Mouse (Mus musculus): ENCODE measurements at regions not wholly inside any gene's neighbourhood (a gene's known extent, or its start where the extent isn't known, plus 50 kb on each side); places are given as distances from the start of the nearest gene placed in this dataset.
A peak's percentile ranks its signal among the peaks of the same experiment; 100 is the strongest.

- no peak for DNase-seq
Measured at GRCm38 (mm10) chr1:24832246-24832645, 153.8 kb downstream of the Lmbrd1 start.

- peak; percentile 5 for DNase-seq
Measured at GRCm38 (mm10) chr1:24866877-24867276, 188.4 kb downstream of the Lmbrd1 start.

GRCm38 (mm10) chr1:24869772-24870171, 191.3 kb downstream of the Lmbrd1 start:
- DNase-seq: no peak

DNA sequence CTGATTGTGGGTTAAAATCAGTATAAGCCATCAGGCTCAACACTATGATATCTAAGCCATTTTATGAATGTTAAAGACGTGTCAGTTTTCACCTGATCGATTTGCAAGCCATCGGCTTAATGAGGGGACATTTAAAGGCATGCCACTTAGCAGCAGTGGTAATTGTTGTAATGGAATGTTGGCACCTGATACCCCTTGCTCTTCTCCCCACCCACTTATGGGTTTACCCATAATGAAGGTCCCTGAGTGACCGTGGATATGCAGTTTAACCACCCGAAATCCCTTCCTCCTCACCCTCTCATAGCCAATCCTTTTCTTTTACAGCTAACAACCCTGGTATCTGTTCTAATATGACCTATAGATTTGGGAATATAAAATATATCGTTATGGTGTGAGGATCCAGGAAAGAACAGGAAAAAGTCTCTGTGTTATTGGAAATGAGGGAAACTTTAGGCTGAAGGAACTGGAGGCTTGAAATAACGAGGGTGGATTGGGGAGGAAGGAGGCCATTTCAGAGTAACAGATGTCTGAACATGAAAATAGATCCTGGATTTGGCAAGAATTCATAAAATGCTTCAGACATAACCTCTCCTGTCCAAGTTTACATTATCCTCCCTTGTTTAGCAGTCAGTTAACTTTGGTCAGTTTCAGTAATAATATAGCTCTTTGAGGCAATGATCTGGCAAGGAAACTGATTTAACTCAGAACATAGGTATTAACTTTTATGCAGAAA, 192.4 kb downstream of the Lmbrd1 start:
- no peak for DNase-seq

DNA sequence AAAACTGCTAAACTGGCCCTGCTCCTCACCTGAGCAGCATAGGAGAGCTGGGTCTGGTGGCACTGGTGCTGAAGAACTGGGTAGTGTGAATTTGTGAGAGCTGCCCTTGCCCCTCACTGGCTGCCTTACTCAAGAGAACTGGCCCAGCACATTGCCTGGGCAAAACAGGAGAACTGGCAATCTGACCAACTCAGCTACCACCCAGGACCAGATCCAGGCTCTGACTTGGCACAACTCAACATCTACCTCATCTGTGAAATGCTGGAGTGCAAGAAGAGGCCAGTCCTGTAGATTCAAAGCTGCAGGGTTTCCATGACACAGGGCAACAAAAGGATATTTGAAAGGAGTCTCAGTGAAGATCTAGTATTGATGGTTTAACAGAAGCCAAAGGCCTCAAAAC, 198.6 kb downstream of the Lmbrd1 start:
- DNase-seq: no peak

DNA sequence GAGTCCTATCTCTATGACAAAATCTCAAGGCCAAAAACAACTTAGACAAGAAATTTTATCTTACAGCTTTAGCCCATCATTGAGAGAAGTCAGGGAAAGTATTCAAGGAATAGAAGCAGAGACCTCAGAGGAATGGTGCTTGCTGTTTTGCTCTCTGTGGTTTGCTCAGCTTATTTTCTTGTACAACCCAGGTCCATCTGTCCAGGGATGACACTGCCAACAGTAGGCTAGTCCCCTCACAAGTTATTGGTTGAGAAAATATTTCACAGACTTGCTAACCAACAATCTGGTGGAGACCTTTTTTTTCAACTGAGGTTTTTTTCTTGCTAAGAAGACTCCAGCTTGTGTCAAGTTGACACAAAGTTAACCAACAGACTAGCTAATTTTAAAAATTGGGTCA, 205.2 kb downstream of the Lmbrd1 start:
- DNase-seq: no peak

GRCm38 (mm10) chr1:24901278-24901677, 222.8 kb downstream of the Lmbrd1 start:
- peak; percentile 61 for DNase-seq

- DNase-seq: no peak
Measured at GRCm38 (mm10) chr1:24938303-24939263, 260.2 kb downstream of the Lmbrd1 start.

- DNase-seq: no peak
Measured at GRCm38 (mm10) chr1:24942757-24943296, 264.4 kb downstream of the Lmbrd1 start.

DNA sequence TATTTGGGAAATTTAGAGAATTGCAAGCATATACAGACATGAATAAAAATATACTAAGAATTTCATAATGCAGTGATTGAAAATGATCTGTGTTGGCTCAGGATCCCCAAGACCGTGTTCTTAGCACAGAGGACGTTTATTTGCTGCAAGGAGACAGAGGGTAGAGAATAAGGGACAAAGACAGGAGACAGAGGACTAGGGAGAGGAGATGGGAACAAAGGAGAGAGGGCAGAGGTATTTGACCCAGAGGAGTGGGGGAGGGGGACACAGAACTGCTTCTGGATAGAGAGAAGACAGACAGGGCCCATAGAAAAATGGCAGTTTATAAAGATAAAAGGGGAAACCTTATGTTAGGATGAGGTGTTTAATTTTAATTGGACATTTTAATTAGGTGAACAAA, 265.0 kb downstream of the Lmbrd1 start:
- no peak for DNase-seq

GRCm38 (mm10) chr1:24972681-24973080, 294.3 kb downstream of the Lmbrd1 start:
- peak; percentile 2 for DNase-seq

- peak; percentile 18 for DNase-seq
Measured at GRCm38 (mm10) chr1:25008456-25009169, 330.2 kb downstream of the Lmbrd1 start.

DNA sequence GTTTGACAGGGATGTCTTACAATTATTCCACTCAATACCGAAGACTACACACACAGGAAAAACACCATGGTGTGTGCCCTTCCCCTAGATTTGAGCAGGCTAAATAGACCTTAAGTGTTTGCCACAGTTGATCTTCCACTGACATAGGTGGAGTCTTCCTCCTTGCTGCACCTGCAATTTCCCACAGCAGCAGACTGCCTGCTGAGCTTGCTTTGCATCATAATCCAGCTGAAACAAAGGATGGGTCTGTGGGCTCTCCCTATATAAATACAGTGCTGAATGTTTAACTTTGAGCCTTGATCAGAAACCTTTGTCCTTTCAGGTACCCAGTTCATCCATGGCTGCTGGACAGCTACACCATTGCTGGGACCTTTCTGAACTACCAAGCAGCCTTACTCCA, 334.3 kb downstream of the Lmbrd1 start:
- DNase-seq: no peak

All from lung, postnatal 10 days (tissue).